Mouse (Mus musculus): ENCODE measurements at regions not wholly inside any gene's neighbourhood (a gene's known extent, or its start where the extent isn't known, plus 50 kb on each side); places are given as distances from the start of the nearest gene placed in this dataset.

DNA sequence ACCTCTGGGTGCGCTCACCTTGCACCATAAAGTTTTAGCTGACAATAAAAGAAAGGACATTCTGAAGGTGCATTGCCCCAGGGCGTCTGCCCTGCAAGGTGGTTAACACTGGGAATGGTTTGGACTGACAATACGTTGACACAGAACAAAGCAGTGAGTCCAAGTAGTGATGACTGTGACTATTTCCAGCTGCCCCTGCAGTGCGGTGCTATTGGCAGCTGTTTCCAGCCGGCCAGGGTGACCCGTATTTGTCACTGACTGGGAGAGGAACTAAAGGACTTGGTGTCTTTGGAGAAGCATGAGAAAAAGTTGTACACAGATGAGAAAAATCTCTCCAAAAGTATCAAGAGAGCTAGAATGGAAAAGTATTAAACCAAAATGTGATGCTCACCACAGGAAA lies 52.0 kb upstream of the Vtcn1 start:
- DNase-seq: peak; percentile 83

GRCm38 (mm10) chr3:100771363-100771762 lies 53.9 kb upstream of the Vtcn1 start:
- peak; percentile 27 for DNase-seq

- no peak for DNase-seq
These were observed 54.4 kb upstream of the Vtcn1 start for GRCm38 (mm10) chr3:100770841-100771240.

- DNase-seq: no peak
These were observed 56.1 kb upstream of the Vtcn1 start for GRCm38 (mm10) chr3:100769146-100769545.

DNA sequence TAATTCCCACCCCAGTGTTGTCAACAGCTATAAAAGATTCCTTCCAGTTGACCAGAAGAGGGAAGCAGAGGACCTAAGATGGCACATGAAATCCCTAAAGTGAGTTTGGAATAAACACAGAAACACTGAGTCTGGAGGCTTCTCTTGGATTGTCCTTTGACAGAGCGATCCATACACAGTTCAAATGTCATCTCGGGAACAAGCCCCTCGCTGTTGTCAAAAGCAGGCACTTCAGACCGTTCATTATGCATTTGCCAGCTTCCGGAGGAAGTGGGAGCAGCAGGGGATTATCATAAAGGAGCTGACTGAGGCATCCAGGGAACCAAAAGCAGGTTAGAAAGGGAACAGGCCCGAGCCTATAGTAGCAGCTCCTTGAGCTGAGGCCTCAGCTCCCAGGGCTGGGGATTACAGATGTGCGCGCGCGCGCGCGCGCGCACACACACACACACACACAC lies 57.1 kb upstream of the Vtcn1 start:
- peak; percentile 21 for DNase-seq

GRCm38 (mm10) chr3:100765323-100765722 lies 59.9 kb upstream of the Vtcn1 start:
- no peak for DNase-seq

- no peak for DNase-seq
These were observed 62.4 kb upstream of the Vtcn1 start for GRCm38 (mm10) chr3:100762895-100763294.

DNA sequence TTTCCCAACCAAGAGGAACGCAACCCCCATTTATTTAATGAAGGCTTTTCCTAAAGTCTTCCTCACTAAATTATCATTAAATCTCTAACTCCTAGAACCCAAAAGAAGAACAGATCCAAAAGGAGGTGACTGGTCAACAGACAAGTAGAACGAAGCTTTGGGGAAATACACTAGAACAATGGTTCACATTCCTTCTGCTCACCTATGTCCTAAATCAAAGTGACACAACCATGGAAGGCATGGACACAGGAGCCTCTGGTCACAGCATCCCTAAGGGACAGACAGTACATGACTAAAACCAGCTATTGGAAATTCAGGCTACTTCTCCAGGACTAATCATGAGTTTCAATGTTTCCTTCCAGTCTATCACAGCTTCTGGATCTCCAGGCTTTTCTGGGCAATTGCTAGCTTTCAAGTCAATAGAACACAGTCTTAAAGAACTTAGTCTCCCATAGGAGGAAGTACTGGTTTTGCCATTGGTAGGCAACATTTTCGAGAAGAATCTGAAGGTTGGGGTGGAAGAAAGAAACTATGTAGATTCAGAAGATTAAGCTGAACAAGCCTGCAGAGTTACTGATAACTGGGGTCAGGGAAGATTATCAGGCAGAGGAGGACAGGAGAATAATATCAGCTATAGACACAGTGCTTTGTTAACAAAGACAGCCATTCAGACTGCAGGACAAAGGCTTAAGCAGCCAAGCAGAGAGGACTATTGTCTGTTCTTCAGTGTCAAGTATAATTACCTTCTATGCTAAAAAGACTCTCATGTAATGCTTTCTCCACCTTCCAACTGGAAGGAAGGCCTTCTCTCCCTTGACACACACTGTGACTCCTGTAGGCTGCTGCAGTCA lies 65.9 kb upstream of the Vtcn1 start:
- no peak for DNase-seq

GRCm38 (mm10) chr3:100754677-100755076 lies 69.4 kb upstream of the Man1a2 start:
- DNase-seq: no peak

DNA sequence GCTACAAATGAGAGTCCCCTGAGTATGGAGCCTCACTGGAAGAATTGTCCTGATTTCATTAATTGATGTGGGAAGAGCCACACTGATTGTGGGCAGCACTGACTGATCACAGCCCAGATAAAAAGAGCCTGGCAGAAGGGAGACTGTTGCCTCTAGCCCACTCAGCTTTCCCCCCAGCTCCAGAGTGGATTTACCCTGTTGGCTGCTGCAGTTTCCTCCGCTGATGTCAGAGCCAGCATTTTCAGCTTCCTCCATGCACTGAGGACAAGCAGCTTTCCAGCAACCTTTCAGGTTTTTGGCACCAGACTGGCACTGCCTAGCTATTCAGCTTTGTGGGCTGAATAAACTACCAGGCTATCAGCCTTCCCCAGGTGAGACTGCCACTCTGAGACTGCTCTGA lies 65.9 kb upstream of the Man1a2 start:
- DNase-seq: no peak

GRCm38 (mm10) chr3:100748727-100749126 lies 63.4 kb upstream of the Man1a2 start:
- no peak for DNase-seq

- no peak for DNase-seq
These were observed 63.0 kb upstream of the Man1a2 start for GRCm38 (mm10) chr3:100748309-100748691.

DNA sequence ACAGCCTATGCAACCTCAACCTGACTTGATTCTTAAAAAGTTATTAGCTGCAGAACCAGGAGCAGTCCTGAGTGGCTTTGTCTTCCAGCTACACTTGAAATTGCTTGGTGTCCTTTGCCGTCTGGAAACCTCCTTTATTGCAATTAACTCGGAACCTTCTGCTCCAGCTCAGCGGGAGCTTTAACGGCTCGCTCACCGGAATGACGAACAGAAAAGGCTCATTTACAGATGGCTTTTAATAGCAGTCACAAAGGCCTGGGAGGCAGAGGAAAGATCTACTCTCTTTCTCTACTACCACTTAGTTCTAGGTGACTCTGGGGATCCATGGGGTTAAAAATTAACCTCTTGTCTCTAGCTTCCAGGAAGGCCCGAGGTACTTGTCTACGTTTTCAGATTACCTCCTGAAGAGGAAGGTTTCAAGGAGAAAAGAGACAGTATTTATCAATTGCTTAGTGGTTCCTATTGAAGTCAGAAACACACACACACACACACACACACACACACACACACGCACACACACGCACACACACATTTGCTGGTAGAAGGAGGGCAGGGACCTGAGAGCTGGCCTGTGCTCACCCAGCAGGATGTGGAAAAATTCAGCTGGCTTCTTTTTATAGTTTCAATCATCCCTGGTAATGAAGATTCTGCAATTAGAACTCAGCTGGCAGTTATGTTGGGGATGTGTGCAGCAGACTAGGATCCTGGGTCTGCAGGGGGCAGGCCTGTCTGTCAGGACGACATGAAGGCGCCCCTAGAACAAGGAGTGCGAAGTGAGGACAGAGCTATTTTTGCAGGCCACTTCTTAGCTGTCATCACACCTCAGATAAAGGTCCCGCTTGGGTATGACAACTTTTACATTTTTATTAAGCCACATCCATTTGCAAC lies 62.4 kb upstream of the Man1a2 start:
- no peak for DNase-seq

- DNase-seq: no peak
These were observed 52.4 kb upstream of the Man1a2 start for GRCm38 (mm10) chr3:100737660-100738059.

- DNase-seq: no peak
These were observed 51.2 kb upstream of the Man1a2 start for GRCm38 (mm10) chr3:100736539-100736938.

Measured in kidney, postnatal 10 days (tissue).